Mouse (Mus musculus): Measurements from ENCODE around the gene Fkbpl.

Gene Fkbpl

GRCm38 (mm10) chr17:34664472-34664871 is 19.9 kb downstream of the Fkbpl start:
- no peak for DNase-seq (ENCODE audit: low read depth, low spot score)

DNA sequence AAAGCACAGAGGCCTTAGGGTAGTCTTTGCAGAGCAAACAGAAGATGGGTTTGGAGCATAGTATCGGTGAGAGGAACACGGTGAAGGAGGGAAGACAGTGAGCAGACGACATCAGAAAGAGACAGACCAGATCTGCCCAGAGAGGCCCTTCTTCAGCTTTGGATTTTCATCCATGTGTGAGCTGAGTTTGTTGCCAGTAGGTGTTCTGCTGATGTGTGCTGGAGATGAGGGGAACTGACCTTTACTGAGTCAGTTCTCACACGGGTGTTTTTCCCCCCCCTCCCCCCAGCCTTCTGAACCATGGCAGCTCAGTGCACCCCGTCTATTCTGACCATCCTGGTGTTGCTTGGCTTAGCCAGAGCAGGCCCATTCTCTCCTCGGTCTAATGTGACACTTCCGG is 25.7 kb downstream of the Fkbpl start, which contains the start of gene Tnxb:
Gene Tnxb, plus strand, starts transcription at position 301 of the 400 bp plus-strand sequence.
- DNase-seq (ENCODE audit: low read depth, low spot score), result no peak

GRCm38 (mm10) chr17:34671151-34672066 is 26.8 kb downstream of the Fkbpl start:
- DNase-seq (ENCODE audit: low read depth, low spot score), result peak; percentile 42

DNA sequence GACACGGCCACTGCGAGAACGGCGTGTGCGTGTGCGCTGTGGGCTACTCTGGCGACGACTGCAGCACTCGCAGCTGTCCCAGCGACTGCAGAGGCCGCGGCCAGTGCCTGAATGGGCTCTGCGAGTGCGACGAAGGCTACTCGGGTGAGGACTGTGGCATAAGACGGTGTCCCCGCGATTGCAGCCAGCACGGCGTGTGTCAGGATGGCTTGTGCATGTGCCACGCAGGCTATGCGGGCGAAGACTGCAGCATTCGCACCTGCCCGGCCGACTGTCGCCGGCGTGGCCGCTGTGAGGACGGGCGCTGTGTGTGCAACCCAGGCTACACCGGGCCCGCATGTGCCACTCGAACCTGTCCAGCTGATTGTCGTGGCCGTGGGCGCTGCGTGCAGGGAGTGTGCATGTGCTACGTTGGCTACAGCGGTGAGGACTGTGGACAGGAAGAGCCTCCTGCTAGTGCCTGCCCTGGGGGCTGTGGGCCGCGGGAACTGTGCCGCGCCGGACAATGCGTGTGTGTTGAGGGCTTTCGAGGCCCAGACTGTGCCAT is 27.8 kb downstream of the Fkbpl start:
- peak; percentile 43 for DNase-seq (ENCODE audit: low read depth, low spot score)

DNA sequence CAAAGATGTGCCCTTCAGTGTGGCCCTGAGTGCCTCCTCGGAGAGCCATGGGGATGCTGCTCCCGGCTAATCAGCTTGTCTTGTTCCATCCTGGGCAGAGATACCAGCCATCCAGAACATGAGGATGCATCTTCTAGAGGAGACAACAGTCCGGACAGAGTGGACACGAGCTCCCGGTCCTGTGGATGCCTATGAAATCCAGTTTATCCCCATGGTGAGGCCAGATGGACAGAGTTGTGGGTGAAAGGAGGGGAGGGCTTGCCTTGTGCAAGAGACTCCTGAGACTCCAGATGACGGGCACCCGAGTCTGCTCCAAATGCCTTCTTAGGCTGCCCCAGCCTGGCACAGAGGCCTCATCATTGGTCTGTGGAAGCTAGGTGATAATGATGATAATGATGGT is 28.6 kb downstream of the Fkbpl start:
- no peak for DNase-seq (ENCODE audit: low read depth, low spot score)

- DNase-seq (ENCODE audit: low read depth, low spot score), result no peak
Observed at GRCm38 (mm10) chr17:34674524-34675204, 30.1 kb downstream of the Fkbpl start.

- DNase-seq (ENCODE audit: low read depth, low spot score), result no peak
Observed at GRCm38 (mm10) chr17:34675205-34676092, 30.9 kb downstream of the Fkbpl start.

DNA sequence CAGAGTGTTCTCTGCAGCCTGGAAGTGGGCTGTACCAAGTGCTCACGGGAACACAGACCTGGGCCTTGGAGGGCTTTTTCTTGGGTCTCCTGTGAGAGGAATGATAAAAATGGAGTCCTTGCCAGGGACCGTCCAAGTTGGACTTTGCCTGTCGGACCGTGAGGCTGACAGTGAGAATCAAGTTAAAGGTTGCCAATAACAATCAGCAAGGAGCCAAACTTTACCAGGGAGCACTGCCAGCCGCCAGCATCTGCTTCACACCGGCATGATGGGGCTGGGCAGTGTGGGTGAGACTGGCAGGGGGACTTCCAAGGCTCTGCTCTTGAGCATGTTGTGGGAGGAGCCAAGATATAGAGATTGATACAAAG is 31.5 kb downstream of the Fkbpl start:
- no peak for DNase-seq (ENCODE audit: low read depth, low spot score)

DNA sequence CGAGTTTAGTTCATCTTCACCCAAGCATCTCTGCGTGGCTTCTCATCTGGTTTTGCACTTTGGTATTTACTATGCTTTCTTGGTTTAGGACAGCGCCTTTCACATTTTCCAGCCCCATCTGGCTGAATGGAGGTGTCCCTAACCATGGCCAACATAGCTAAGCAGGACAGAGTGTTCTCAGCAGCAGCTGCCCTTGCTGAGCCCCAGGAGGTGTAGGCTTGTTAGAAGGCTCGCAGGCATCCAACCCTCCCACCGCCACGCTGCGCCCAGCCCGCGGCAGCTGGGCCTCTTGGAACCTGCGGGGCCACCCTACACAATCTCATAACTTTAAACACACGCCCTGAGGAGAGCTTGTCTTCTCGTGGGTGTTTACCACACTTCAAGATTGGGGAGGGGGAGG is 32.1 kb downstream of the Fkbpl start:
- no peak for DNase-seq (ENCODE audit: low read depth, low spot score)

GRCm38 (mm10) chr17:34680191-34680590 is 35.6 kb downstream of the Fkbpl start:
- no peak for DNase-seq (ENCODE audit: low read depth, low spot score)

DNA sequence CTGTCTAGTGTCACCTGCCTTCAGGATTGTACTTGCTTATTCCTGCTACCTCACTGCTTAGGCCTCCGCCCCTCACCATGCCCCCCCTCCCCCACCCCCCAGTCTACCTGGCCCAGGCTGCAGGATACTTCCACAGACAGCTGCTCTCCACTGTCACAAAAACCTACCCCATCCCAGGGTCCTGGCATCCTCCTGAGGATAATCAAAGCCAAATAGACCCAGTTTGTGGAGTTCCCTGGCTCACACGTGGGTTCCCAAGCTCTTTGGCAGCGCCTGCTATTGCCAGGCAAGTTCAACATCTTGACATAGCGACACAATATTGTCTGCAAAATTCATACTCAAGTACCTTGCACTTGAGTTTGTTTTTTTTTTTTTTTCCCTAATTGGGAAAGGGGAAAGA is 36.1 kb downstream of the Fkbpl start:
- no peak for DNase-seq (ENCODE audit: low read depth, low spot score)

DNA sequence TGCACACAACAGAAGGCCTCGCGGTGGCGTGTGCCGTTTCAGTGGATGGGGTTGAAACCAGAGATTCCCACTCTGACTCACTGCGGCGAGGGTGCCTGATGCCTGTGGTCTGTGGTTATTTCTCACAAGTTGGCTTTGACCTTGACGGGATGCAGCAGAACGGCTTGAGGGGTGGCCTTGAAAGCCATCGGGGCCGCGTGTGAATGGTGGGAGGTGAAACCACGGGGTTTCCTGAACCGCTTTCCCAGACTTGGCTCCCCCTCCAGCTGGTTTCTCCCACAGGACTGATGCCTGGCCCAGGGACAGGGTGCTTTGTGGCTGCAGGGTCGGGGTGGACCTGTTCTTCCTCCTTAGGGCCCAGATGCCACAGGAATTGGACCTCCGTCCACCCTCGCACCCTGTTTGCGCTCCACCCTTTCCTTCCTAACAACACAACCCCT is 36.6 kb downstream of the Fkbpl start:
- peak; percentile 40 for DNase-seq (ENCODE audit: low read depth, low spot score)

DNA sequence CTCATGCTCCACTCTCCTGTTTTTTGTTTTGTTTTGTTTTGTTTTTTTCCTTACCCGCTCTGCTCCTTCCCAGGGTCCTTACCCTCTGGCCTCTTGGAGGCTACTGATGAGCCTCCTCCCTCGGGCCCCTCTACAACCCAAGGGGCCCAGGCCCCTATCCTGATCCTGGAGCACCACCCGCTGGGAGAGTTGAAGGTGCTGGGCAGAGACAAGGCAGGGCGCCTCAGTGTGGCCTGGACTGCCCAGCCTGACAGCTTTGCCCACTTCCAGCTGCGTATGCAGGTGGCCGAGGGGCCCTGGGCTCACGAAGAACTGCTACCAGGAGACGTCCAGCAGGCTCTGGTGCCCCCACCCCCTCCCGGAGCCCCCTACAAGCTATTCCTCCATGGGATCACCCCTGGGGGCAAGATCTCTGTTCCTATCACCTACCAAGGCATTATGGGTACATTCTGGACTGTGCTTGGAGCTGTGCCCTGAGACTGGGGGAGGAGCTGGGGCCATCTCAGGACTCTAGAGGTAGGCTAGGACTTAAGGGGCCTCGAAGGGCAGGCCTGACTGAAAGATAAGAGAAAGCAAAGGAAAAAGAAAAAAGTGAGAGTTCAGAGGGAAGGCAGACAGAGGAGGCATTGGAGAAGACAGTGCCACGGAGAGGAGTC is 37.4 kb downstream of the Fkbpl start:
- DNase-seq (ENCODE audit: low read depth, low spot score), result no peak

GRCm38 (mm10) chr17:34683179-34683578 is 38.6 kb downstream of the Fkbpl start:
- DNase-seq (ENCODE audit: low read depth, low spot score), result no peak

DNA sequence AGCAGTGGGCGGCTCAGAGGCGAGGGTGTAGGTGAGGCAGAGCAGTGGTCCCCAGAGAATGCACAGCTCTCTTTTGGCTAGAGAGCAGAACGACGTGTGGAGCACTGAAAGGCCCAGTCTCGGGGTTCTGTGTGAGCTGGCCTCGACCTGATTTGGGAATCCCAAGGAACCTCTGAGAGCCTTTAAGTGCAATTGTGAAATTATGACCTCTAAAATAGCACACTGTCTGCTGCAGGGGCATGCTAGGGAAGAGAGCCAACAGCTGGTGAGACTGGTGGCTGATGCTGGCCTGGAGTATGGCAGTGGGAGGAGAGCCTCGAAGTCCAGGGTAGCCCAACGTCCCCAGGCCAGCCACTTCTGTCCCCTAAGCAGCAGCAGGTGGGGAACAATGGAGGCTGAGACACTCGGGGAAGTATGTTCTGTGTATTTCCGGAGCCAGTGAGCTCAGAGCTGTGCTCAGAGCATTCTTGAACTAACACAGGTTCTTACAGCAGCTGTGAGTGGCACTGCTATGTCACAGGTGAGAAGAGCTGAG is 39.2 kb downstream of the Fkbpl start:
- DNase-seq (ENCODE audit: low read depth, low spot score), result no peak

GRCm38 (mm10) chr17:34684253-34684893 is 39.8 kb downstream of the Fkbpl start:
- no peak for DNase-seq (ENCODE audit: low read depth, low spot score)

DNA sequence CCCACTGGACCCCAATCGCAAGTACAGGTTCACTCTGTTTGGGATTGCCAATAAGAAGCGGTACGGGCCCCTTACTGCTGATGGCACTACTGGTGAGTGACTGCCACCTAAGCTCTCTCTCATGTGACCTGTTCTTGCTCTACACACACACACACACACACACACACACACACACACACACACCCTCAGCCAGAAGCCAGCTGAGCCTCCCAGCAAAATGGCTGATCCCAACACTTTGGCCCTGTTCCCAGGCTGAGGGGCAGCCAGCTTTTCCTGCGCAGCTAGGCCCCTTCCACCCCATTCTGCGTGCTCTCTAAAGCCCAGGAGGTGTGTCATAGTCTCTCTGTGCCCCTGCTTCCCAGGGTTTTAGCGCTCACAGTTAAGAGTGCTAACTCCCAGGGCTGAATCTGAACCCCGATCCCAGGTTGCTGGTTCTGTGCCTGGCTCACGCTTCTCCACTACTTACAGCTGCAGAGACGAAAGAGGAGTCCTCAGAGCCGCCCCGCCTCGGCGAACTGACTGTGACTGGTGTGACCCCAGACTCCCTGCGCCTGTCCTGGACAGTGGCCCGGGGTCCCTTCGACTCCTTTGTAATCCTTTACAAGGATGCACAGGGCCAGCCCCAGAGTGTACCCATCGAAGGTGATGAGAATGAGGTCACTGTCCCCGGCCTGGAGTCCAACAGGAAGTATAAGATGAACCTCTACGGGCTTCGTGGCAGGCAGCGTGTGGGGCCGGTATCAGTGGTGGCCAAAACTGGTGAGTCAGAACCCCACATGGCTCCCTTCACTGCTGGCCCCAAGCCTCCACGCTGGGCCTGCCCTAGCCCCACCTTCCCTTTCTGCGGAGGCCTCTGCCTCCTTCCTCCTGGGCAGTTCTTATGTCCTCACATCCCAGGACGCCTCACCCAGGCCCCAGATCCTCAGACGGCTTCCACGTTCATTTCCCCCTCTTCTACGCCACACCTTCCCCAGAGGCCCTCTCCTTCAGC is 40.9 kb downstream of the Fkbpl start:
- no peak for DNase-seq (ENCODE audit: low read depth, low spot score)

DNA sequence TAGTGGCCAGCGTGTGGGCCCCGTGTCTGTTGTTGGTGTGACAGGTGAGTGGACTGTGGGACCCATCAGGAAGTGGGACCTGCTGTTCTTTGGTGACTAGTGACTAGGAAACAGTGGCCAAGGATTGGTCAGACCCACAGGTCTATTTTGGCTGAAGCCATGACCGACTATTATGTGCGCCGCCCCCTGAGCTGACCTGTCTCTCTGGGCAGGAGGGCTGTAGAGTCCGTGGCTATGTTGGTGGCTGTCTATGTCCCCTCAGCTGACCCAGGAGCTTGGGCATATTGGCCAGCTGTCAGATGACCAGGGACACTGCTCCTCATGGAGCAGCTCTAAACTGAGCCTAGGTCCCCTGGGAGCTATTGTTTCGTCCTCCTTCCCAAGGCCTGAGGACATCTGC is 44.3 kb downstream of the Fkbpl start:
- DNase-seq (ENCODE audit: low read depth, low spot score), result no peak

DNA sequence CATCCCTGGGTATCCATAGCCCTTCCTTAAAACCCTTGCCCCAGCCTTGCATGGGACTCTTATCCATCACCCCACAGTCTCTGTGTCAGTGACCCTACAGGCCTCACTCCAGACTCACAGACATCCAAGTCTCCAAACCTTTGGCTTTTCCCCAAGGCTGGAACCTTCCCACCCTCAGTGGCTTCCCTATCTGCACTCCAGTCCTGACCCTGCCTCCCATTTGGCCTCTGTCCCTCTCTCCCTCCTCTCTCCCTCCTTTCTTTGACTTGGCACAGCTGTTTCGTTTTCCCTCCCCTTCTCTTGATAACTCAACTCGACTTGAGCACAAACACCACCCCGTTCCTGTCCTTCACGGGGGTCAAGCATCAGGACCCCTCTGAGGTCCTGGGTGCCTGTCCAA is 45.9 kb downstream of the Fkbpl start:
- DNase-seq (ENCODE audit: low read depth, low spot score), result no peak

All from ZHBTc4 (cell line).